Mouse (Mus musculus) megakaryocyte-erythroid progenitor cell, adult 5-6 weeks (primary cell): ENCODE results near the gene Inpp5k. TPM values are rescaled to one million over a fixed set of nuclear protein-coding genes. Genes with fewer than 3 reads are reported as not detected.
A peak's percentile ranks its signal among the peaks of the same experiment; 100 is the strongest.
"Not testable (repeated sequence)": the region's sequence is repeated elsewhere in the genome, so short reads cannot be mapped to it uniquely, and the experiment has no call there.

Experiments used
- ATAC-seq: replicated peaks from 2 replicates; pipeline ENCODE4 v1.8.0; 2016; ENCODE audit warnings: mild to moderate bottlenecking, inconsistent platforms; ENCODE audit not compliant: severe bottlenecking, poor library complexity, low FRiP score, low TSS enrichment
- total RNA-seq, 2 experiments: library from RNA; stranded (forward) in 1 of 2; stranded (reverse) in 1 of 2; fragments of 200-1000, 215-1000 nt in 1 of 2; fragments of >200 nt in 1 of 2; fragmentation: Nextera tagmentation in 1 of 2; gene quantifications; 2 replicates each; pipeline ENCODE4 v1.2.3; 2014 to 2017

The Inpp5k gene
- total RNA-seq, 2 experiments from 2014 or later = 26.5 to 33.8 TPM

DNA sequence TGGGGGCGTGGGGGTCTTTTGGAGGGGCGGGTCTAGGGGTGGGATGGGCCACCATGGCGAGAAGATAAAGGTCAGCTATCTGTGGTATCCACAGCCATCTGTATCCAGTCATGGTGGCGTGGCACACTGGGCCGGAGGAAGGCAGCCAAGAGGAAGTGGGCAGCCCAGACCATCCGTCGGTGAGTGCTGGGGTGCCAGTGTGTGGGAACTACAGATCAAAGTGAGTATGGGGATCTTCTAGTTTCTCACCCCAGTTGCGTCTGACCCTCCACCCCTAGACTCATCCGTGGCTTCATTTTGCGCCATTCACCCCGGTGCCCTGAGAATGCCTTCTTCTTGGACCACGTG lies 39.0 kb downstream of the Inpp5k start:
- ATAC-seq = no peak

GRCm38 (mm10) chr11:75671426-75672180 lies 40.8 kb downstream of the Inpp5k start:
- no peak for ATAC-seq

DNA sequence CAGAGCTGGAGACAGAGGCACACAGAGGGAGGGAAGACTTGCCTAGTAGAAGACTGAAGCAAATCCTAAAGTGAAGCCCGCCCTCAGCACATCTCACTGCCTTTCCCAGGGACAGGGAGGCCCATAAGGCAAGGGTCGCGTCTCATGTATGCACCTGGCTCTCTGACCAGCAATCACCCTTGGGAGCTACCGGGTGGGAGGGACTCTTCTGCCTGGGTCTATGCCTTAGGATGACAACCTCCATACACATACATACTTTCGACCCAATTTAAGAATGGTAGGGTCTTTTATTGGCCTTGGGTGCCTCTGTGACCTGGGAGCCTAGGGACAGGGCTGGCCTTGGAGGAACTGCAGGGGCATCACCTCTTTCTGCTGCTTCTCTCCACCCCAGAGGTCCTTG lies 42.6 kb downstream of the Inpp5k start:
- ATAC-seq = no peak

DNA sequence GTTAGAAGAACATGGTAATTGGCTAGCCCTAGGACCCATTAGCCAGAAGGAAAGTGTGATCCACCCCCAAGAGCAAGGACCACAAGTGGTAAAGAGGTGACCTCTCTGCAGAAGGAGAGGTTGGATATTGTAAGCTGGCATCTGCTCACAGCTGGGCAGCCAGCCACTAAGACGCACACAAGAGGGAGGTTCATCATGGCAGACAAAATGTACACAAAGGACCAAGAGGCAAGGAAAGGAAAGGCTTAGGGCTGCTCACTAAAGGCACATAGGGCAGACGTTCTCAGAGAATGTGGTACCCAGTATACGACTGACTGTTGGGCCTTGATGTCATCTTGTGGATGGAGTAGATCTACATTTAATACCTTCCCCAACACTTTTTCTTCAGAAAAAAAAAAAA lies 44.1 kb downstream of the Inpp5k start:
- ATAC-seq = no peak

- no peak for ATAC-seq
Observed at GRCm38 (mm10) chr11:75677881-75678746, 47.3 kb downstream of the Inpp5k start.

GRCm38 (mm10) chr11:75678747-75679438 lies 48.1 kb downstream of the Inpp5k start, which contains the start of gene Crk:
Gene Crk, plus strand, starts transcription at chr11:75679259.
- ATAC-seq = peak; percentile 96

DNA sequence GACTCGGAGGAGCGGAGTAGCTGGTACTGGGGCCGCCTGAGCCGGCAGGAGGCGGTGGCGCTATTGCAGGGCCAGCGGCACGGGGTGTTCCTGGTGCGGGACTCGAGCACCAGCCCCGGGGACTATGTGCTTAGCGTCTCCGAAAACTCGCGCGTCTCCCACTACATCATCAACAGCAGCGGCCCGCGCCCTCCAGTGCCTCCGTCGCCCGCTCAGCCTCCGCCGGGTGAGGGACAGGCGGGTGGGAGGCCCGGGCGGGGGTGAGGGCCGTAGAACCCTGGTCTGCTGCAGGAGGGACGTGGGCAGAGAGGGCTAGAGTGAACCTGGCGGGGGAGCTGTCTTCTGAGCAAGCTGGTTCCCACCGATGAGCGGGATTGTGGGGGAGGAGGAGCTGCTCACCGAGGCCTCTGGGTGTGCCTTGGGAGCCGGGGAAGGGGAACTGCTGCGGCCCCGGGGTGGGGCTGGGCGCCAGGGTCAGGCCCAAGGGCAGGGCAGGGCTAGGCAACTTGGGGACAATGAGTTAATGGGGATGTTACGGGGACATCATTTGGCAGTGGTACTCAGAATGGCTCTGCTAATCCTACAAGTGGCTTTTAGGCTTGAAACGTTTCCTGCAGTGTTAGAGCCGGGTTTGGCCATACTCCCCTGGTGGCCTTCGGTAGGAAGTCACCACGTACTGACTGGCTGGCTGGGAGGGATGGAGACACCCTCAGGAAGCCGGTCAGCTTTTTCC lies 48.8 kb downstream of the Inpp5k start:
- ATAC-seq = peak; percentile 72

DNA sequence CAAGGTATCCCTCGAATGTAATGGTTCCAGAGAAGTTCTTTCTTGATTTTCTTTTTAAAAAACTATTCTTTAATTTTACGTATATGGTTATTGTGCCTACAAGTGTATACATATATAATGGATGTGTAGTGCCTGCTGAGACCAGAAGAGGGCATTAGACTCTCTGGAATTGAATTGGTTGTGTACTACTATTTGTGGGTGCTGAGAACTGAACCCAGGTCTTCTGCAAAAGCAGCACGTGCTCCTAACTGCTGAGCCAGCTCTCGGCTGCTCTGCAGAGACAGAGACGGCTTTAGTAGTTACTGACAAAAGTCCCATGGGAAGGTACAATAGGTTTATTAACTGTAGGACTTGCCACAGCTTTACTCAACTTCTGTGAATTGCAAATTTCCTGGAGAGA lies 53.7 kb downstream of the Inpp5k start:
- ATAC-seq = no peak

DNA sequence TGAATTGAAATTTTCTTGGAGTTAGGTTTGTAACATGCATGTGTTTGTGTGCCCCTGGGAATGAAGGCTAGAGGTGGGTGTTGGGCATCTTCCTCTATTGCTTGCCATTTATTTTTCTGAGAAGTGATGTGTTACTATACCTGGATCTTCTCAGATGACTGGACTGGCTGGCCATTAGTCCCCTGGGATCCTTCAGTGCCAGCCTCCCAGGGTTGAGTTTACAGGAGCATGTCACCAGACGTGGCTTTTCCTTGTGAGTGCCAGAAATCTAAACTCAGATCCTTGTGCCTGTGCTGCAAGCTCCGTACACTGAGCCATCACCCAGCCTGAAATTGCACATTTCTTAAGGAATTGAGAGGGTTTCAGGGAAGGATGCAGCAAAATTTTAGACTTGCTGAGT lies 54.2 kb downstream of the Inpp5k start:
- no peak for ATAC-seq

- ATAC-seq = no peak
Observed at GRCm38 (mm10) chr11:75687343-75687993, 56.7 kb downstream of the Inpp5k start.

DNA sequence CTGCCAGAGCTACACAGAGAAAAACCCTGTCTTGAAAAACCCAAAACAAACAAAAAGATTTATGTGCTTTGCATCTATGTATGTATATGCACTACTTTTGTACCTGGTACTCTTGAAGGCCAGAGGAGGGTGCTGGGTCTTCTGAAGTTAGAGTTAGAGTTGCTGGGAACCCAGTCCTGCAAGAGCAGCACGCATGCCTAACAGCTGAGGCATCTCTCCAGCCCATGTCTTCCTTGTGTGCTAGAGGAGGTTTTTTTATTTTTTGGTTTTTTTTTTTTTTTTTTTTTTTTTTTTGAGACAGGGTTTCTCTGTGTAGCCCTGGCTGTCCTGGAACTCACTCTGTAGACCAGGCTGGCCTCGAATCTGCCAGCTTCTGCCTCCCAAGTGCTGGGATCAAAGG lies 57.3 kb downstream of the Inpp5k start:
- ATAC-seq = no peak

DNA sequence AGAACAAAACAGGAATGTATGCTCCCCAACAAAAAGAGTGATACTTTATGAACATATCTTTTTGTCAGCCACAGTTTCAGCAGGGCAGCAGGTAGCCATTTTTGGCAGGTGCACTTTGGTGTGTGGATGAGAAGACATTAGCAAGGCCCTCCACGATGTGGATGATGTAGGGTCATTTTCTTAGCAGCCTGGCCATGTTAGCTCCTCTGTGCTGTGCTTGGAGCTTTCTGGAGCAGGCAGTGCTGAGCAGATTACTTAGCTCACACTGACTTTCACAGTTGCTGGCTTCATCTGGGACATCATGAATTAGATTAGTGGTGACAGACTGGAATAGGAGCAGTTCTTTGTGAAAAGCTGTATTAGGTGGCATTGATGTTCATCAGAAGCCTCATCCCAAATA lies 59.2 kb downstream of the Inpp5k start:
- ATAC-seq = no peak

DNA sequence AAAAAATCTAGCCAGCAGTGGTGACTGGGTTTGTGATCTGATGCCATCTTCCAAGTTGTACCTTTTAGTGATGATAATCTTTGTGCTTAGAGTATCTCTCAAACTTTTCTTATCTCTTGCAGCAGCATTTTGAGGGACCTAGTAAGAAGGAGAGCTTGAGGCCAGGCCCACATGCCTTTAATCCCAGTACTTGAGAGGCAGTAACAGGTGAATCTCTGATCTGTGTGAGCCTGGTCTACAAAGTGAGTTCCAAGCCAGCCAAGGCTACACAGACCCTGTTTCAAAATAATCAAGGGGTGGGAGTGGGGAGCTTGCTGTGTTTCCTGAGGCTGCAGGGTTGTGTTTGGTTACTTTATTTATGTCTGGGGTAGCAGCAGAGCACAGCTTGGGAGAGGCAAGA lies 60.3 kb downstream of the Inpp5k start:
- ATAC-seq = no peak

DNA sequence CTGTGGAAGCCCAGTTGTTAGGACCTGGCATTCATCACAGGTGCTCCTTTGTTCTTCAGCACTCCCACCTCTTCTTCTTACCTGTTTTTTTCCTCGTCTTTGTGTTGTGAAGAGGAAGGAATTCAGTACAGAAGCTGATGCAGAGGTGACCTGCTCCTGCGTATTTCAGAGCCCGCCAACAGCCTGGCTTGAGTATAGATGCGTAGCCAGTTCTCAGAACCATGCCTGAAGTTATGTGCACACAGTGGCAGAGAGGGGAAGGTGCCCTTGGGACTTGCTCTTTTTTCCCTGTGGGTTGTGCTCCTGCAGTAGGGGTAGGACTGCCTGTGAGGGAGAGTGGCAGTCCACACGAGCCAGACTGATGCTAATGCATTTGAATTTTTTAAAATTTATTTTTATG lies 62.8 kb downstream of the Inpp5k start:
- ATAC-seq = no peak

GRCm38 (mm10) chr11:75697464-75697863 lies 66.7 kb downstream of the Inpp5k start:
- ATAC-seq = not testable (repeated sequence)
